Mouse (Mus musculus) ovary, postnatal 10 days (tissue): ENCODE data around the gene Tox3.
A peak's percentile ranks its signal among the peaks of the same experiment; 100 is the strongest.

Experiments used
- DNase-seq: peaks from one replicate; pipeline ENCODE4 v3.0.0; 2022; ENCODE audit warnings: low spot score

Gene Tox3

GRCm38 (mm10) chr8:90348178-90348925 is at the start of gene Tox3:
Gene Tox3 (minus strand): TSS chr8:90348343.
- peak; percentile 27 for DNase-seq

GRCm38 (mm10) chr8:90392643-90393042 is 44.5 kb upstream of the Tox3 start:
- no peak for DNase-seq

GRCm38 (mm10) chr8:90391483-90392074 is 43.4 kb upstream of the Tox3 start:
- no peak for DNase-seq

GRCm38 (mm10) chr8:90390827-90391226 is 42.7 kb upstream of the Tox3 start:
- no peak for DNase-seq

GRCm38 (mm10) chr8:90379064-90379463 is 30.9 kb upstream of the Tox3 start:
- DNase-seq = no peak

- no peak for DNase-seq
These were observed 29.9 kb upstream of the Tox3 start for GRCm38 (mm10) chr8:90378036-90378435.

- no peak for DNase-seq
These were observed 23.6 kb upstream of the Tox3 start for GRCm38 (mm10) chr8:90371611-90372222.

GRCm38 (mm10) chr8:90369876-90370275 is 21.7 kb upstream of the Tox3 start:
- DNase-seq = no peak

GRCm38 (mm10) chr8:90356729-90357128 is 8.6 kb upstream of the Tox3 start:
- DNase-seq = no peak

- no peak for DNase-seq
These were observed 6.6 kb upstream of the Tox3 start for GRCm38 (mm10) chr8:90354782-90355181.

GRCm38 (mm10) chr8:90353960-90354540 is 5.9 kb upstream of the Tox3 start:
- no peak for DNase-seq

- DNase-seq = no peak
These were observed 5.4 kb upstream of the Tox3 start for GRCm38 (mm10) chr8:90353499-90353898.

GRCm38 (mm10) chr8:90352991-90353390 is 4.8 kb upstream of the Tox3 start:
- no peak for DNase-seq

GRCm38 (mm10) chr8:90349709-90350562 is 1.8 kb upstream of the Tox3 start:
- no peak for DNase-seq

- no peak for DNase-seq
These were observed 962 bp upstream of the Tox3 start for GRCm38 (mm10) chr8:90348926-90349683.

- peak; percentile 24 for DNase-seq
These were observed 464 bp downstream of the Tox3 start for GRCm38 (mm10) chr8:90347581-90348177.

GRCm38 (mm10) chr8:90346880-90347535 is 1.1 kb downstream of the Tox3 start:
- DNase-seq = no peak

- no peak for DNase-seq
These were observed 1.8 kb downstream of the Tox3 start for GRCm38 (mm10) chr8:90346138-90346879.
